Mouse (Mus musculus) forebrain, postnatal 0 days (tissue): ENCODE measurements around the gene Hes1. TPM values are rescaled to one million over a fixed set of nuclear protein-coding genes. Genes with fewer than 3 reads are reported as not detected.

Experiments used
- ATAC-seq: fragments of 200-750 bp; cut with Nextera tagmentation; 2 replicates; pipeline ENCODE4 v1.8.0; 2017; ENCODE audit warnings: mild to moderate bottlenecking, moderate library complexity
- DNase-seq: peaks from one replicate; pipeline ENCODE4 v3.0.0-alpha.2; 2015
- H3K27ac ChIP-seq: fragments of 300-500 bp; sonication (generic); 2 replicates; pipeline ENCODE4 v1.5.1; 2014; ENCODE audit warnings: low read depth, mild to moderate bottlenecking, antibody characterized with exemption, low read length, moderate library complexity, mixed read lengths
- H3K27me3 ChIP-seq: fragments of 300-500 bp; sonication (generic); 2 replicates; pipeline ENCODE4 v1.6.1; 2014; ENCODE audit warnings: mild to moderate bottlenecking, low read length, mixed read lengths; ENCODE audit not compliant: insufficient read depth
- H3K36me3 ChIP-seq: fragments of 300-500 bp; sonication (generic); 2 replicates; pipeline ENCODE4 v1.6.1; 2014; ENCODE audit warnings: mild to moderate bottlenecking, moderate library complexity; ENCODE audit not compliant: insufficient read depth
- H3K4me1 ChIP-seq: fragments of 300-500 bp; sonication (generic); 2 replicates; pipeline ENCODE4 v1.6.1; 2014; ENCODE audit warnings: antibody characterized with exemption; ENCODE audit not compliant: insufficient read depth
- H3K4me2 ChIP-seq: fragments of 300-500 bp; sonication (generic); 2 replicates; pipeline ENCODE4 v1.6.1; 2014; ENCODE audit warnings: low read depth, mild to moderate bottlenecking, moderate library complexity
- H3K4me3 ChIP-seq: fragments of 300-500 bp; sonication (generic); 2 replicates; pipeline ENCODE4 v1.5.1; 2014; ENCODE audit warnings: low read depth, low read length, mixed read lengths
- H3K9ac ChIP-seq: fragments of 300-500 bp; sonication (generic); 2 replicates; pipeline ENCODE4 v1.6.1; 2014; ENCODE audit warnings: mild to moderate bottlenecking
- H3K9me3 ChIP-seq: fragments of 300-500 bp; sonication (generic); 2 replicates; pipeline ENCODE4 v1.6.1; 2016; ENCODE audit warnings: low read length
- CTCF ChIP-seq: sonication (generic); IDR thresholded peaks from 2 replicates; pipeline ENCODE4 v1.5.1; 2016; ENCODE audit warnings: antibody characterized with exemption, control low read depth, low read depth
- WGBS: fragments of 180-500 bp; shearing (Covaris S2); extraction: QIAGEN DNeasy Blood & Tissue Kit; methylation state at CpG from one replicate; pipeline ENCODE4 v1.1.7; 2014; 5-methylcytosine and 5-hydroxymethylcytosine counted together
- polyA plus RNA-seq: library from polyadenylated mRNA; unstranded; fragments of >200 nt; fragmentation: Nextera tagmentation; extraction: Ambion mirVana; gene quantifications from 2 replicates; pipeline ENCODE4 v1.2.1, GENCODE M21; 2015
- total RNA-seq: library from RNA; depleted of rRNA; stranded (reverse); fragments of >200 nt; gene quantifications from 2 replicates; pipeline ENCODE4 v1.2.3, GENCODE M21; 2014

Gene Hes1
- total and polyA plus RNA-seq, 2 experiments from 2014 or later, result 6.9 to 11.2 TPM

- peak; percentile 9; the same call in 1 of the 2 replicates for TF ChIP-seq CTCF
- DNase-seq (peak; percentile 16), ATAC-seq (peak; percentile 1; the same call in 1 of the 2 replicates)
- peak overlapping the region; percentile 51 for H3K9ac ChIP-seq
- 2% methylated on average over 38 of the region's 38 CpGs for WGBS
- peak overlapping the region; percentile 79 for H3K4me2 ChIP-seq
- peaks cover 15% of the 10 kb centered on the region for H3K4me1 ChIP-seq
- peaks cover 20% of the 10 kb centered on the region; the same call in 1 of the 2 replicates for H3K27me3 ChIP-seq
- H3K4me3 ChIP-seq, result peak overlapping the region; percentile 55
- peak overlapping the region; percentile 55; the same call in 1 of the 2 replicates for H3K27ac ChIP-seq
- H3K9me3 ChIP-seq, result no peaks in the 10 kb centered on the region
- no peaks in the 10 kb centered on the region for H3K36me3 ChIP-seq
Observed at GRCm38 (mm10) chr16:30066184-30066851, 2.1 kb downstream of the Hes1 start.

- DNase-seq, result peak; percentile 87
Observed at GRCm38 (mm10) chr16:30066852-30067301, 2.7 kb downstream of the Hes1 start.

GRCm38 (mm10) chr16:30068041-30069020, 4.1 kb downstream of the Hes1 start:
- peak; percentile 35 for DNase-seq
- Histone ChIP-seq H3K36me3 (no peaks in the 10 kb centered on the region), H3K27me3 (peaks cover 11% of the 10 kb centered on the region; the same call in 1 of the 2 replicates), H3K9ac (no peak overlapping the region), H3K27ac (no peak overlapping the region), H3K4me3 (peak overlapping the region; percentile 2; the same call in 1 of the 2 replicates), H3K4me1 (peaks cover 8% of the 10 kb centered on the region; the same call in 1 of the 2 replicates), H3K4me2 (peak overlapping the region; percentile 33), H3K9me3 (no peaks in the 10 kb centered on the region)
- WGBS, result 4% methylated on average over 36 of the region's 36 CpGs
- no peak for ATAC-seq
- TF ChIP-seq CTCF, result no peak

More at GRCm38 (mm10) chr16:30066852-30067301, 2.7 kb downstream of the Hes1 start:
- H3K9me3 ChIP-seq, result no peaks in the 10 kb centered on the region
- TF ChIP-seq CTCF, result peak; percentile 79
- peak overlapping the region; percentile 55; the same call in 1 of the 2 replicates for H3K27ac ChIP-seq
- peak; percentile 23 for ATAC-seq
- H3K4me2 ChIP-seq, result peak overlapping the region; percentile 79
- H3K4me3 ChIP-seq, result peak overlapping the region; percentile 55
- H3K27me3 ChIP-seq, result peaks cover 15% of the 10 kb centered on the region; the same call in 1 of the 2 replicates
- no peaks in the 10 kb centered on the region for H3K36me3 ChIP-seq
- peak overlapping the region; percentile 51 for H3K9ac ChIP-seq
- peaks cover 15% of the 10 kb centered on the region for H3K4me1 ChIP-seq
- WGBS, result 3% methylated on average over 42 of the region's 46 CpGs

GRCm38 (mm10) chr16:30069580-30069949, 5.4 kb downstream of the Hes1 start:
- Histone ChIP-seq H3K27ac (0 out of 2 replicates have a peak overlapping the region, but pooled peaks have one; percentile 29), H3K4me3 (peak overlapping the region; percentile 54), H3K9me3 (no peaks in the 10 kb centered on the region), H3K9ac (peak overlapping the region; percentile 61; the same call in 1 of the 2 replicates), H3K4me1 (peaks cover 8% of the 10 kb centered on the region; the same call in 1 of the 2 replicates), H3K27me3 (peaks cover 11% of the 10 kb centered on the region; the same call in 1 of the 2 replicates), H3K36me3 (no peaks in the 10 kb centered on the region), H3K4me2 (peak overlapping the region; percentile 98)
- 9% methylated on average over 4 of the region's 4 CpGs for WGBS
- ATAC-seq (no peak), DNase-seq (peak; percentile 32)
- TF ChIP-seq CTCF, result no peak

GRCm38 (mm10) chr16:30069950-30070770, 6.0 kb downstream of the Hes1 start:
- peak overlapping the region; percentile 98 for H3K4me2 ChIP-seq

More at GRCm38 (mm10) chr16:30069950-30070770, 6.0 kb downstream of the Hes1 start:
- DNase-seq (peak; percentile 59), ATAC-seq (peak; percentile 72)
- WGBS, result 4% methylated on average over 71 of the region's 82 CpGs
- TF ChIP-seq CTCF, result no peak
- peak overlapping the region; percentile 61 for H3K9ac ChIP-seq
- no peaks in the 10 kb centered on the region for H3K36me3 ChIP-seq
- peak overlapping the region; percentile 54 for H3K4me3 ChIP-seq
- peaks cover 8% of the 10 kb centered on the region; the same call in 1 of the 2 replicates for H3K4me1 ChIP-seq
- H3K27ac ChIP-seq, result 0 out of 2 replicates have a peak overlapping the region, but pooled peaks have one; percentile 29
- no peaks in the 10 kb centered on the region for H3K9me3 ChIP-seq
- H3K27me3 ChIP-seq, result peaks cover 7% of the 10 kb centered on the region; the same call in 1 of the 2 replicates
